Mouse (Mus musculus) heart, embryonic 12.5 days (tissue): ENCODE measurements around the gene 4931428L18Rik. TPM values are rescaled to one million over a fixed set of nuclear protein-coding genes. Genes with fewer than 3 reads are reported as not detected.

Experiments used
- ATAC-seq: fragments of 200-750 bp; cut with Nextera tagmentation; 2 replicates; pipeline ENCODE4 v1.8.0; 2017; ENCODE audit warnings: moderate TSS enrichment, moderate library complexity; ENCODE audit not compliant: insufficient number of reproducible peaks, low FRiP score
- H3K27ac ChIP-seq: fragments of 300-500 bp; sonication (generic); 2 replicates; pipeline ENCODE4 v1.5.1; 2016; ENCODE audit warnings: mild to moderate bottlenecking, moderate library complexity; ENCODE audit not compliant: poor library complexity, severe bottlenecking
- H3K27me3 ChIP-seq: fragments of 300-500 bp; sonication (generic); replicated peaks from 2 replicates; pipeline ENCODE4 v1.6.1; 2016; ENCODE audit warnings: mild to moderate bottlenecking, moderate library complexity
- H3K36me3 ChIP-seq: fragments of 300-500 bp; sonication (generic); 2 replicates; pipeline ENCODE4 v1.6.1; 2016; ENCODE audit warnings: mild to moderate bottlenecking, moderate library complexity
- H3K4me1 ChIP-seq: fragments of 300-500 bp; sonication (generic); replicated peaks from 2 replicates; pipeline ENCODE4 v1.6.1; 2016; ENCODE audit warnings: mild to moderate bottlenecking
- H3K4me2 ChIP-seq: fragments of 300-500 bp; sonication (generic); 2 replicates; pipeline ENCODE4 v1.6.1; 2016; ENCODE audit warnings: mild to moderate bottlenecking, moderate library complexity
- H3K4me3 ChIP-seq: fragments of 300-500 bp; sonication (generic); 2 replicates; pipeline ENCODE4 v1.5.1; 2016; ENCODE audit warnings: mild to moderate bottlenecking
- H3K9ac ChIP-seq: fragments of 300-500 bp; sonication (generic); 2 replicates; pipeline ENCODE4 v1.6.1; 2016; ENCODE audit warnings: mild to moderate bottlenecking, moderate library complexity
- H3K9me3 ChIP-seq: fragments of 300-500 bp; sonication (generic); replicated peaks from 2 replicates; pipeline ENCODE4 v1.6.1; 2016; ENCODE audit warnings: mild to moderate bottlenecking, moderate library complexity
- WGBS: fragments of 180-500 bp; shearing (Covaris S2); methylation state at CpG from one replicate; pipeline ENCODE4 v1.1.7; 2016; 5-methylcytosine and 5-hydroxymethylcytosine counted together
- polyA plus RNA-seq: library from polyadenylated mRNA; unstranded; fragments of >200 nt; fragmentation: Nextera tagmentation; extraction: Ambion mirVana; gene quantifications from 2 replicates; pipeline ENCODE4 v1.2.1, GENCODE M21; 2016

The 4931428L18Rik gene
- polyA plus RNA-seq, 1 experiment from 2014 or later: not detected

GRCm38 (mm10) chr1:31095706-31096465, 126.6 kb downstream of the 4931428L18Rik start:
- Histone ChIP-seq H3K27me3 (no peaks in the 10 kb centered on the region), H3K4me2 (no peak overlapping the region), H3K4me3 (no peak overlapping the region), H3K9me3 (no peaks in the 10 kb centered on the region), H3K4me1 (no peaks in the 10 kb centered on the region; the same call in 1 of the 2 replicates), H3K9ac (no peak overlapping the region), H3K36me3 (no peaks in the 10 kb centered on the region), H3K27ac (no peak overlapping the region)
- WGBS: 65% methylated on average over 5 of the region's 5 CpGs
- no peak for ATAC-seq

GRCm38 (mm10) chr1:31094792-31095191, 127.7 kb downstream of the 4931428L18Rik start:
- Histone ChIP-seq H3K4me2 (no peak overlapping the region), H3K9ac (no peak overlapping the region), H3K27ac (no peak overlapping the region), H3K9me3 (no peaks in the 10 kb centered on the region), H3K36me3 (no peaks in the 10 kb centered on the region), H3K27me3 (no peaks in the 10 kb centered on the region), H3K4me1 (no peaks in the 10 kb centered on the region; the same call in 1 of the 2 replicates), H3K4me3 (no peak overlapping the region)
- no peak for ATAC-seq
- 72% methylated on average over 3 of the region's 3 CpGs for WGBS

- 77% methylated on average over 1 of the region's 1 CpGs for WGBS
Measured at GRCm38 (mm10) chr1:31093939-31094338, 128.5 kb downstream of the 4931428L18Rik start.

GRCm38 (mm10) chr1:31088686-31089085, 133.8 kb downstream of the 4931428L18Rik start:
- H3K4me1 ChIP-seq: no peaks in the 10 kb centered on the region
- no peak overlapping the region for H3K4me3 ChIP-seq
- ATAC-seq: no peak
- no peak overlapping the region for H3K9ac ChIP-seq
- no peaks in the 10 kb centered on the region for H3K9me3 ChIP-seq
- WGBS: 74% methylated on average over 4 of the region's 4 CpGs
- no peak overlapping the region for H3K4me2 ChIP-seq
- H3K27ac ChIP-seq: no peak overlapping the region
- no peaks in the 10 kb centered on the region for H3K36me3 ChIP-seq
- H3K27me3 ChIP-seq: no peaks in the 10 kb centered on the region

More at GRCm38 (mm10) chr1:31093939-31094338, 128.5 kb downstream of the 4931428L18Rik start:
- H3K4me2 ChIP-seq: no peak overlapping the region
- H3K36me3 ChIP-seq: no peaks in the 10 kb centered on the region
- H3K4me1 ChIP-seq: no peaks in the 10 kb centered on the region; the same call in 1 of the 2 replicates
- no peak overlapping the region for H3K4me3 ChIP-seq
- no peaks in the 10 kb centered on the region for H3K9me3 ChIP-seq
- H3K27me3 ChIP-seq: no peaks in the 10 kb centered on the region
- no peak overlapping the region for H3K9ac ChIP-seq
- H3K27ac ChIP-seq: no peak overlapping the region
- no peak for ATAC-seq

GRCm38 (mm10) chr1:31072523-31073370, 149.7 kb downstream of the 4931428L18Rik start:
- no peak for ATAC-seq
- H3K27ac ChIP-seq: no peak overlapping the region

GRCm38 (mm10) chr1:31071209-31071608, 151.3 kb downstream of the 4931428L18Rik start:
- Histone ChIP-seq H3K4me3 (no peak overlapping the region), H3K9me3 (no peaks in the 10 kb centered on the region), H3K27me3 (no peaks in the 10 kb centered on the region), H3K36me3 (no peaks in the 10 kb centered on the region), H3K9ac (no peak overlapping the region), H3K4me2 (no peak overlapping the region), H3K4me1 (peaks cover 4% of the 10 kb centered on the region; the same call in 1 of the 2 replicates), H3K27ac (no peak overlapping the region)
- ATAC-seq: no peak
- 84% methylated on average over 2 of the region's 2 CpGs for WGBS

More at GRCm38 (mm10) chr1:31072523-31073370, 149.7 kb downstream of the 4931428L18Rik start:
- H3K9ac ChIP-seq: no peak overlapping the region
- no peak overlapping the region for H3K4me2 ChIP-seq
- WGBS: 52% methylated on average over 6 of the region's 6 CpGs
- H3K27me3 ChIP-seq: no peaks in the 10 kb centered on the region
- H3K4me3 ChIP-seq: no peak overlapping the region
- H3K9me3 ChIP-seq: no peaks in the 10 kb centered on the region
- H3K4me1 ChIP-seq: peaks cover 4% of the 10 kb centered on the region; the same call in 1 of the 2 replicates
- no peaks in the 10 kb centered on the region for H3K36me3 ChIP-seq

- Histone ChIP-seq H3K27ac (no peak overlapping the region), H3K4me2 (no peak overlapping the region), H3K9me3 (no peaks in the 10 kb centered on the region), H3K27me3 (no peaks in the 10 kb centered on the region), H3K4me3 (no peak overlapping the region), H3K36me3 (no peaks in the 10 kb centered on the region), H3K4me1 (no peaks in the 10 kb centered on the region), H3K9ac (no peak overlapping the region)
- WGBS: 68% methylated on average over 12 of the region's 12 CpGs
- ATAC-seq: no peak
Measured at GRCm38 (mm10) chr1:31064817-31065740, 157.4 kb downstream of the 4931428L18Rik start.

- Histone ChIP-seq H3K9ac (no peak overlapping the region), H3K9me3 (no peaks in the 10 kb centered on the region), H3K27me3 (no peaks in the 10 kb centered on the region), H3K36me3 (no peaks in the 10 kb centered on the region), H3K4me1 (no peaks in the 10 kb centered on the region), H3K27ac (no peak overlapping the region), H3K4me2 (no peak overlapping the region), H3K4me3 (no peak overlapping the region)
- 72% methylated on average over 4 of the region's 4 CpGs for WGBS
- no peak for ATAC-seq
Measured at GRCm38 (mm10) chr1:31059806-31060205, 162.7 kb downstream of the 4931428L18Rik start.

GRCm38 (mm10) chr1:31058861-31059351, 163.6 kb downstream of the 4931428L18Rik start:
- no peak overlapping the region for H3K4me3 ChIP-seq
- H3K36me3 ChIP-seq: no peaks in the 10 kb centered on the region
- no peak overlapping the region for H3K9ac ChIP-seq
- no peaks in the 10 kb centered on the region for H3K27me3 ChIP-seq
- no peak overlapping the region for H3K4me2 ChIP-seq
- H3K9me3 ChIP-seq: no peaks in the 10 kb centered on the region
- ATAC-seq: no peak
- H3K4me1 ChIP-seq: no peaks in the 10 kb centered on the region
- 61% methylated on average over 2 of the region's 2 CpGs for WGBS
- H3K27ac ChIP-seq: no peak overlapping the region

GRCm38 (mm10) chr1:31058196-31058595, 164.3 kb downstream of the 4931428L18Rik start:
- no peaks in the 10 kb centered on the region for H3K4me1 ChIP-seq
- H3K4me2 ChIP-seq: no peak overlapping the region
- H3K27ac ChIP-seq: no peak overlapping the region
- H3K36me3 ChIP-seq: no peaks in the 10 kb centered on the region
- 67% methylated on average over 3 of the region's 3 CpGs for WGBS
- ATAC-seq: no peak
- no peaks in the 10 kb centered on the region for H3K9me3 ChIP-seq
- H3K27me3 ChIP-seq: no peaks in the 10 kb centered on the region
- no peak overlapping the region for H3K4me3 ChIP-seq
- H3K9ac ChIP-seq: no peak overlapping the region
